Mouse (Mus musculus) midbrain, embryonic 13.5 days (tissue): ENCODE results near the gene Syn3. TPM values are rescaled to one million over a fixed set of nuclear protein-coding genes. Genes with fewer than 3 reads are reported as not detected.

Source experiments
- ATAC-seq: fragments of 200-750 bp; cut with Nextera tagmentation; 2 replicates; pipeline ENCODE4 v1.8.0; 2017; ENCODE audit warnings: mild to moderate bottlenecking, moderate TSS enrichment, moderate library complexity
- H3K27ac ChIP-seq: fragments of 300-500 bp; sonication (generic); 2 replicates; pipeline ENCODE4 v1.5.1; 2015; ENCODE audit warnings: inconsistent platforms, mild to moderate bottlenecking, moderate library complexity
- H3K27me3 ChIP-seq: fragments of 300-500 bp; sonication (generic); 2 replicates; pipeline ENCODE4 v1.6.1; 2015; ENCODE audit warnings: mild to moderate bottlenecking, inconsistent platforms
- H3K36me3 ChIP-seq: fragments of 300-500 bp; sonication (generic); 2 replicates; pipeline ENCODE4 v1.6.1; 2015; ENCODE audit warnings: mild to moderate bottlenecking, inconsistent platforms
- H3K4me1 ChIP-seq: fragments of 300-500 bp; sonication (generic); replicated peaks from 2 replicates; pipeline ENCODE4 v1.6.1; 2015; ENCODE audit warnings: inconsistent platforms
- H3K4me2 ChIP-seq: fragments of 300-500 bp; sonication (generic); replicated peaks from 2 replicates; pipeline ENCODE4 v1.6.1; 2015; ENCODE audit warnings: moderate library complexity, mild to moderate bottlenecking, inconsistent platforms
- H3K4me3 ChIP-seq: fragments of 300-500 bp; sonication (generic); replicated peaks from 2 replicates; pipeline ENCODE4 v1.5.1; 2015; ENCODE audit warnings: mild to moderate bottlenecking, inconsistent platforms
- H3K9ac ChIP-seq: fragments of 300-500 bp; sonication (generic); replicated peaks from 2 replicates; pipeline ENCODE4 v1.6.1; 2015; ENCODE audit warnings: mild to moderate bottlenecking, inconsistent platforms
- H3K9me3 ChIP-seq: fragments of 300-500 bp; sonication (generic); 2 replicates; pipeline ENCODE4 v1.6.1; 2016; ENCODE audit warnings: mild to moderate bottlenecking, inconsistent platforms
- WGBS: fragments of 180-500 bp; shearing (Covaris S2); methylation state at CpG from one replicate; pipeline ENCODE4 v1.1.7; 2015; 5-methylcytosine and 5-hydroxymethylcytosine counted together
- polyA plus RNA-seq: library from polyadenylated mRNA; unstranded; fragments of >200 nt; fragmentation: Nextera tagmentation; extraction: Ambion mirVana; gene quantifications from 2 replicates; pipeline ENCODE4 v1.2.1, GENCODE M21; 2015

The Syn3 gene
- polyA plus RNA-seq, 1 experiment from 2014 or later: 13.8 TPM

DNA sequence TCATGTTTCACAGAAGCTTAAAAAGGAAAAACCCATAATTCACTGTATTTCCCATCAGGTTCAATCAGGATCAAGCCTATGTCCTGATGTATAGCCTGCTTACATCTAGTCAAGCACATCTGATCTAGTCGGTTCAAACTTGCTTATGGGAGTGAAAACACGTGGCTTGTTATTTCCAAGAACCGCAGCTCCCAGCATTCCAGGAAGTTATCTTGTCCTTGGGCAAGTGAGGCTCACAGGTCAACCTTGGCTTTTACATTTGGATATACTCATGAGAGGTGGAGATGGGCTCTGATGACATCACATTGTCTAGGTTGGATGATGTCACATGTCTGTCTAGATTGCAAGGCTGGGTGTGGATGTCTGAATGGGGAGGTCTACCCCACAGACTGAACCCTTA, 185.7 kb downstream of the Syn3 start:
- WGBS: 92% methylated on average over 3 of the region's 3 CpGs
- Histone ChIP-seq H3K36me3 (0 out of 2 replicates have a peak, but pooled peaks cover 2% of the 10 kb centered on the region), H3K9me3 (no peaks in the 10 kb centered on the region), H3K4me3 (no peak overlapping the region), H3K4me1 (no peaks in the 10 kb centered on the region), H3K27me3 (no peaks in the 10 kb centered on the region), H3K4me2 (no peak overlapping the region), H3K9ac (no peak overlapping the region), H3K27ac (no peak overlapping the region)
- no peak for ATAC-seq

DNA sequence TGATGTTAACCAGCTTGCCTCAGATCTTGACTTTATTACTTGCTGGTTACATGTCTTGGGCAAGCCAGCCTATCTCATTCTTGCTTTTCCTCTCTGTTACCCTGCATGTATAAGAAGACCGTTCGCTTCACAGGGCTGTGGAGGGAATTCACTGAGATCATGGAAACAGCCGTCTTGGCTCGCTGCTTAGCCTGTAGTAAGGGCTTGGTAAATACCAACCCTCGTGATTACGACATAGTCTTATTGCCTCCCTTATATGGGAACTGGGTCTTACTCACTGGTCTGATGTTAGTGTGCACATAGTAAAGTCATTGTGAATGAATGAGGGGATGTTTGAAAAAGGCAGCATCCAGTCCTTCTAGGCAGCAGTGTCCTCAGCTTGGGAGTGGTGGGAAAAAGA, 188.2 kb downstream of the Syn3 start:
- Histone ChIP-seq H3K4me3 (no peak overlapping the region), H3K27me3 (no peaks in the 10 kb centered on the region), H3K36me3 (peaks cover 4% of the 10 kb centered on the region; the same call in 1 of the 2 replicates), H3K9me3 (no peaks in the 10 kb centered on the region), H3K4me1 (no peaks in the 10 kb centered on the region), H3K4me2 (no peak overlapping the region), H3K27ac (no peak overlapping the region), H3K9ac (no peak overlapping the region)
- no peak for ATAC-seq
- 89% methylated on average over 6 of the region's 6 CpGs for WGBS

DNA sequence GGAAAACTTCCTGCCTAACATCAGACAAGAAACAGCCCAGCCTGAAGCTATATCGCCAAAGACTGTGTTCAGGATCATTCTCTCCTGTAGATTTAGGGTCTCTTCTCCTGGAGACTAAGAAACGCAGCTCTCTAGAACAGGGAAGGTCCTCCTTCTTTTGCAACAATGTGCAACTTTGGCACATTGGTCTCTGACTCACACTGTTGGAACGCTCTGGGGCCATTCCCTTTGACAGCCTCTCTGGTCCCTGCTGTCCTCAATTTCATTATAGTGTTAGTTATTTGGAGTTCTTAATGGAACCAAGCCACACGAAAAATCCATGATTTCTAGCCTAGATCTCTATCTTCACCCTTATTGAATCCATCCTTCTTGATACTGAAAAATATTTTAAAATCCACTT, 191.5 kb downstream of the Syn3 start:
- H3K27ac ChIP-seq: no peak overlapping the region
- ATAC-seq: no peak
- peaks cover 18% of the 10 kb centered on the region for H3K4me1 ChIP-seq
- 89% methylated on average over 4 of the region's 4 CpGs for WGBS
- H3K9me3 ChIP-seq: no peaks in the 10 kb centered on the region
- H3K4me2 ChIP-seq: no peak overlapping the region
- no peak overlapping the region for H3K9ac ChIP-seq
- peaks cover 4% of the 10 kb centered on the region; the same call in 1 of the 2 replicates for H3K36me3 ChIP-seq
- no peak overlapping the region for H3K4me3 ChIP-seq
- H3K27me3 ChIP-seq: peaks cover under 1% of the 10 kb centered on the region

DNA sequence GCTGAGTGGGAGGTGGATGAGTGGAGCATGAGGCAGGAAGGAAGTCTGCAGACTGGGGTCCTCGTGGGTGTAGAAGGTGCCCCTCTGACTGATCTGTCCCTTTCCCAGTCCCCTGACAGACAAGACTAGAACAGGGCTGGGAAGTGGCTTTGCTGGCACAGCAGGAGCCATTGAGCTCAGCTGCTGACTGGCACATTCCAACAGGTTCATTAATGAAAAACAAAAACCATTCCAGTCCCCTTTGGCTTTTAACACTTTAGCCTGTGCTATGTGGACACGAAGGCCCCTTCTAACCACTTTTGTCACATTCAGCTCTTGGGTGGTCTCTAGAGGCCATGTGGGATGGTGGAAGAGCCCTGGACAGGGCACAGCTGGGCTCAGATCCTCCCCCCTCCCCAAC, 194.1 kb downstream of the Syn3 start:
- Histone ChIP-seq H3K4me1 (peaks cover 38% of the 10 kb centered on the region), H3K27me3 (peaks cover 17% of the 10 kb centered on the region), H3K9ac (no peak overlapping the region), H3K9me3 (no peaks in the 10 kb centered on the region), H3K36me3 (peaks cover 4% of the 10 kb centered on the region; the same call in 1 of the 2 replicates), H3K4me2 (no peak overlapping the region), H3K4me3 (no peak overlapping the region), H3K27ac (no peak overlapping the region)
- 4% methylated on average over 2 of the region's 2 CpGs for WGBS
- no peak for ATAC-seq

DNA sequence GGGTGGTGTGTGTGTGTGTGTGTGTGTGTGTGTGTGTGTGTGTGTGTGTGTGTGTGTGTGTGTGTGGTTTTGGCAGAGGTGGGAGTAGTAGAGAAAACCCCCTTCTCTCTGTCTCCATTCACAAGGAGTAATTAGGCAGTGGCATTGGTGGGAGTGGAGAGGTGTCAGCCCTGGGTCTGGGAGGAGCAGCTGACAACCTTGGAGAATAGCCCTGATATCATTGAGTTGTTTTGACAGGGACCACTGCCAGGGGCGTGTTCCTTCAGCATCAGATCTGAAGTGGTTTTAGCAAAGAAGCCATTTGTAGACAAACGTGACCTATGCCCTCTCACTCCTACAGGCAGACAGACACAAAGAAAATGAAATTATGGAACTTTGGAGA, 195.2 kb downstream of the Syn3 start:
- no peak overlapping the region for H3K27ac ChIP-seq

GRCm38 (mm10) chr10:86302761-86303494, 195.8 kb downstream of the Syn3 start:
- Histone ChIP-seq H3K9ac (no peak overlapping the region), H3K4me3 (no peak overlapping the region; the same call in 1 of the 2 replicates), H3K4me1 (peaks cover 38% of the 10 kb centered on the region), H3K4me2 (peak overlapping the region; percentile 24; the same call in 1 of the 2 replicates), H3K27ac (no peak overlapping the region), H3K9me3 (no peaks in the 10 kb centered on the region), H3K36me3 (peaks cover 2% of the 10 kb centered on the region; the same call in 1 of the 2 replicates), H3K27me3 (peaks cover 30% of the 10 kb centered on the region)
- peak; percentile 38 for ATAC-seq
- WGBS: 17% methylated on average over 8 of the region's 8 CpGs

More for the DNA sequence above, 195.2 kb downstream of the Syn3 start:
- 68% methylated on average over 2 of the region's 2 CpGs for WGBS
- peaks cover 4% of the 10 kb centered on the region; the same call in 1 of the 2 replicates for H3K36me3 ChIP-seq
- no peak overlapping the region for H3K4me2 ChIP-seq
- no peak overlapping the region for H3K9ac ChIP-seq
- no peak overlapping the region for H3K4me3 ChIP-seq
- peaks cover 38% of the 10 kb centered on the region for H3K4me1 ChIP-seq
- ATAC-seq: no peak
- peaks cover 25% of the 10 kb centered on the region for H3K27me3 ChIP-seq
- H3K9me3 ChIP-seq: no peaks in the 10 kb centered on the region

DNA sequence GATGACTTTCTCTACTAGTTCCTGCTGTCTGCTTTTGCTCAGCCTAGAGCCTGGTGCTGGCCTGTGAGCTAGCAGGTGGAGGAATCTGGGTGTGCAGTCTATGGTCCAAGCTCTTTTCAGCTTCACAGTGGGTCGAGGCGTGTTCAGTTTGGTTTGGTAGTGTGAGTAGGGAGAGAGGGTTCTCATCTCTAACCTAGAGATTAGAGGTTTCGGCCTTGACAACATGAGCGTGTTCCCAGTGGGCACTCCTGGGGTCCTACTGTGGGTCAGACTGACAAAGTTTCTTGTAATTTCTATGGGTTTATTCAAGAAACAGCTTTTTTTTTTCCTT, 196.4 kb downstream of the Syn3 start:
- no peak overlapping the region for H3K4me3 ChIP-seq
- peaks cover 38% of the 10 kb centered on the region for H3K4me1 ChIP-seq
- H3K9ac ChIP-seq: no peak overlapping the region
- H3K4me2 ChIP-seq: peak overlapping the region; percentile 98
- no peaks in the 10 kb centered on the region for H3K9me3 ChIP-seq
- H3K36me3 ChIP-seq: no peaks in the 10 kb centered on the region; the same call in 1 of the 2 replicates
- 69% methylated on average over 4 of the region's 4 CpGs for WGBS
- ATAC-seq: no peak
- H3K27me3 ChIP-seq: peaks cover 33% of the 10 kb centered on the region
- H3K27ac ChIP-seq: no peak overlapping the region

DNA sequence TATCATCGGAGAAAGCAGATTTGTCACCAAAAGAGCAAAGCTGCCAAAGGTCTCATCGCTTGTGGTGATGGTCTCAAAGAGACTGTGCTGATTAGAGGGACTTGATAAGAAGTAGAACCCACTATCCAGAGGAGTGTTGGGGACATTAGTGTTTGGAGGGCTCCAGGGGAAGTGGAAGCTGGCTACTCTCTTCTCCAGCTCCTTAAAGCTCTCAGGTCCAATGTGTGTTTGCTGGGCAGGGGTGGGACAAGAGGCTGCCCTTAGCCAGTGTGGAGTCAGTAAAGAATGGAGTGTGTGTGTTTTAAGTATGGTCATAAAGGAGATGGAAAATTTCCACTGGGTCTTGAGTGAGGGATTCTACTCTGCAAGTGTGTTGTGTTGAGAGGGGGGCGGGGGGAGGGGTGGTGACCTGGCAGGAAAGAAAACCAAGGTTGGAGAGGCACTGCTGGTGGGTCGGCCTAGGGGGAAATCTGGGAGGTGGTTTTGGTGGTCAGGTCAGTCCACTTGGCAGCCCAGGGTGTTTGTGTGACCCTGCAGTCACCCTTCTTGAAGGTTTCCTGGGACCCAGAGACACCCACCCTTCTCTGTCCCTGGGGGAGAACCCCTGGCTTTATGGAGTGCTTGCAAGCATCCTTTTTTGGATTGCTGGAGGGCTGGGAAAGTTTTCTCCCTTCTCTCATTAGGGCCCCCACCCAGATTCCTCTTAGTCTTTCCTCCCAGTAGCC, 196.9 kb downstream of the Syn3 start:
- Histone ChIP-seq H3K4me1 (peaks cover 38% of the 10 kb centered on the region), H3K9ac (no peak overlapping the region), H3K27ac (no peak overlapping the region), H3K9me3 (no peaks in the 10 kb centered on the region), H3K36me3 (no peaks in the 10 kb centered on the region; the same call in 1 of the 2 replicates), H3K4me3 (peak overlapping the region; percentile 48), H3K4me2 (peak overlapping the region; percentile 98), H3K27me3 (peaks cover 33% of the 10 kb centered on the region)
- ATAC-seq: no peak
- 26% methylated on average over 4 of the region's 4 CpGs for WGBS

- H3K4me3 ChIP-seq: peak overlapping the region; percentile 48
- H3K9ac ChIP-seq: peak overlapping the region; percentile 68
- no peaks in the 10 kb centered on the region for H3K9me3 ChIP-seq
- peaks cover 41% of the 10 kb centered on the region for H3K4me1 ChIP-seq
- peaks cover 36% of the 10 kb centered on the region for H3K27me3 ChIP-seq
- peak overlapping the region; percentile 98 for H3K4me2 ChIP-seq
- no peak overlapping the region for H3K27ac ChIP-seq
- ATAC-seq: no peak
- H3K36me3 ChIP-seq: no peaks in the 10 kb centered on the region
- WGBS: 1% methylated on average over 9 of the region's 10 CpGs
These were observed 197.6 kb downstream of the Syn3 start for GRCm38 (mm10) chr10:86301117-86301490.

DNA sequence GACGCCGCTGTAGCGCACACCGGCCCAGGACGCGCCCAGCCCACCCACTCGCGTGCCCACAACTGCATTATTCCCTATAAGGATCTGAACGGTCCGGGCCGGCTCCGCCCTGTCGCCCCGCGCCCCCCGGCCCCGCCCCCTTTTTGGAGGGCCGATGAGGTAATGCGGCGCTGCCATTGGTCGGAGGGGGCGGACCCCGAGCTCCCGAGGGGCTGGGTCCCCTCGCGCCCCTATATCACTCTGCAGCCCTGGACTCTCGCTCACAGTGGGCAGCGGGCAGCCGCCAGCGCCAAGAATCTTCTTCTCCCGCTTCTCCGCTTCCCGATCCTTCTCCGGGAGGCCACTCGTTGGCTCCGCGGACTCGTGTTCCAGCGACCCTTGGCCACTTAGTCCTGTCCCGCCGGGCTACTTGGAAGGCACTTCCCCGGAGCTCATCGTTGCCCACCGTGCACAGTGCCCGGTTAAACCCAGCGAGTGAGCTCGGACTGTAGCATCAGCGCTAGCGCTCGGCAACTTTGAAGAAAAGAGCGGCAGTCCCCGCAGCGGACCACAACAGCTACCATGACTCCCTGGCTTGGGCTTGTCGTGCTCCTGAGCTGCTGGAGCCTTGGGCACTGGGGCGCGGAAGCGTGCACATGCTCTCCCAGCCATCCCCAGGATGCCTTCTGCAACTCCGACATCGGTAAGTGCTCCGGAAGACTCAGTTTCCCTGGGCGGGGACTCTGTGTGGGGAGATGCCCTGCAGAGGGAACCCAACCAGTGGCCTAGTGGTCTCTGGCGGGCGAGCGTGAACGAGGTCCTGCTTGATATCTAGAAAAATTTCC, 198.2 kb downstream of the Syn3 start, which contains the start of gene Timp3:
TSS of gene Timp3 (plus strand) at position 80 of the 824 bp plus-strand sequence.
- peak within 1 kb of the TSS; percentile 48 for H3K4me3 ChIP-seq
- H3K9ac ChIP-seq: peak within 1 kb of the TSS; percentile 68
- 1% methylated on average over 64 of the region's 65 CpGs for WGBS
- H3K27ac ChIP-seq: no peak within 1 kb of the TSS
- peaks cover 47% of the 10 kb centered on the region for H3K4me1 ChIP-seq
- H3K27me3 ChIP-seq: peaks cover 36% of the 10 kb centered on the region
- ATAC-seq: peak; percentile 83
- H3K36me3 ChIP-seq: no peaks in the 10 kb centered on the region
- peak within 1 kb of the TSS; percentile 98 for H3K4me2 ChIP-seq
- H3K9me3 ChIP-seq: no peaks in the 10 kb centered on the region

GRCm38 (mm10) chr10:86299795-86300194, 198.9 kb downstream of the Syn3 start:
- peak overlapping the region; percentile 68 for H3K9ac ChIP-seq
- no peak for ATAC-seq
- H3K4me2 ChIP-seq: peak overlapping the region; percentile 98
- H3K9me3 ChIP-seq: no peaks in the 10 kb centered on the region
- H3K4me3 ChIP-seq: peak overlapping the region; percentile 48
- H3K27ac ChIP-seq: no peak overlapping the region
- H3K27me3 ChIP-seq: peaks cover 36% of the 10 kb centered on the region
- no peaks in the 10 kb centered on the region for H3K36me3 ChIP-seq
- peaks cover 50% of the 10 kb centered on the region for H3K4me1 ChIP-seq
- WGBS: 45% methylated on average over 4 of the region's 6 CpGs

GRCm38 (mm10) chr10:86298326-86298725, 200.4 kb downstream of the Syn3 start:
- Histone ChIP-seq H3K9me3 (no peaks in the 10 kb centered on the region), H3K36me3 (no peaks in the 10 kb centered on the region), H3K4me3 (no peak overlapping the region), H3K27me3 (peaks cover 36% of the 10 kb centered on the region), H3K27ac (no peak overlapping the region), H3K4me1 (peaks cover 41% of the 10 kb centered on the region), H3K9ac (no peak overlapping the region), H3K4me2 (no peak overlapping the region)
- 57% methylated on average over 6 of the region's 6 CpGs for WGBS
- no peak for ATAC-seq
